Mouse (Mus musculus) heart, embryonic 14.5 days (tissue): ENCODE results near the gene Rangap1. TPM values are rescaled to one million over a fixed set of nuclear protein-coding genes. Genes with fewer than 3 reads are reported as not detected.

Source experiments
- ATAC-seq: fragments of 200-750 bp; cut with Nextera tagmentation; 2 replicates; pipeline ENCODE4 v1.8.0; 2017; ENCODE audit warnings: low read depth, moderate TSS enrichment; ENCODE audit not compliant: insufficient number of reproducible peaks, insufficient read depth, low FRiP score
- H3K27ac ChIP-seq, 2 experiments: fragments of 200-500 bp in 1 of 2; fragments of 300-500 bp in 1 of 2; sonication (generic) in 1 of 2; replicated peaks in 1 of 2; 2 replicates each; pipeline ENCODE4 v1.5.1; 2012 to 2014; ENCODE audit warnings: low read depth in 2 of 2, low read length in 2 of 2, control low read depth in 1 of 2, mild to moderate bottlenecking in 1 of 2, mixed read lengths in 1 of 2; ENCODE audit not compliant: control insufficient read depth in 1 of 2, insufficient read depth in 1 of 2
- H3K27me3 ChIP-seq: fragments of 300-500 bp; sonication (generic); 2 replicates; pipeline ENCODE4 v1.6.1; 2014; ENCODE audit warnings: mild to moderate bottlenecking, low read length, control low read depth; ENCODE audit not compliant: control insufficient read depth, insufficient read depth
- H3K36me3 ChIP-seq: fragments of 300-500 bp; sonication (generic); 2 replicates; pipeline ENCODE4 v1.6.1; 2014; ENCODE audit warnings: mild to moderate bottlenecking, control low read depth, low read length, mixed read lengths; ENCODE audit not compliant: control insufficient read depth, insufficient read depth
- H3K4me1 ChIP-seq, 2 experiments: fragments of 200-500 bp in 1 of 2; fragments of 300-500 bp in 1 of 2; sonication (generic) in 1 of 2; 2 replicates each; pipeline ENCODE4 v1.6.1; 2012 to 2014; ENCODE audit warnings: low read length in 2 of 2, control low read depth in 1 of 2, mixed read lengths in 1 of 2; ENCODE audit not compliant: control insufficient read depth in 2 of 2, insufficient read depth in 2 of 2
- H3K4me2 ChIP-seq: fragments of 300-500 bp; sonication (generic); 2 replicates; pipeline ENCODE4 v1.6.1; 2014; ENCODE audit warnings: mild to moderate bottlenecking, low read length
- H3K4me3 ChIP-seq, 2 experiments: fragments of 200-500 bp in 1 of 2; fragments of 300-500 bp in 1 of 2; sonication (generic) in 1 of 2; 2 replicates each; pipeline ENCODE4 v1.5.1; 2012 to 2014; ENCODE audit warnings: low read length in 2 of 2, mild to moderate bottlenecking in 2 of 2, control low read depth in 1 of 2, low read depth in 1 of 2, moderate library complexity in 1 of 2; ENCODE audit not compliant: control insufficient read depth in 1 of 2, insufficient read depth in 1 of 2
- H3K9ac ChIP-seq: fragments of 300-500 bp; sonication (generic); 2 replicates; pipeline ENCODE4 v1.6.1; 2014; ENCODE audit warnings: mild to moderate bottlenecking, low read length
- H3K9me3 ChIP-seq: fragments of 300-500 bp; sonication (generic); 2 replicates; pipeline ENCODE4 v1.6.1; 2016; ENCODE audit warnings: low read length, control low read depth; ENCODE audit not compliant: control insufficient read depth
- WGBS: fragments of 180-500 bp; shearing (Covaris S2); extraction: QIAGEN DNeasy Blood & Tissue Kit; methylation state at CpG from one replicate; pipeline ENCODE4 v1.1.7; 2014; 5-methylcytosine and 5-hydroxymethylcytosine counted together
- polyA plus RNA-seq: library from polyadenylated mRNA; unstranded; fragments of >200 nt; fragmentation: Nextera tagmentation; extraction: Ambion mirVana; gene quantifications from 2 replicates; pipeline ENCODE4 v1.2.1, GENCODE M21; 2014

The Rangap1 gene
- polyA plus RNA-seq, 1 experiment from 2014 or later: 75.3 TPM

DNA sequence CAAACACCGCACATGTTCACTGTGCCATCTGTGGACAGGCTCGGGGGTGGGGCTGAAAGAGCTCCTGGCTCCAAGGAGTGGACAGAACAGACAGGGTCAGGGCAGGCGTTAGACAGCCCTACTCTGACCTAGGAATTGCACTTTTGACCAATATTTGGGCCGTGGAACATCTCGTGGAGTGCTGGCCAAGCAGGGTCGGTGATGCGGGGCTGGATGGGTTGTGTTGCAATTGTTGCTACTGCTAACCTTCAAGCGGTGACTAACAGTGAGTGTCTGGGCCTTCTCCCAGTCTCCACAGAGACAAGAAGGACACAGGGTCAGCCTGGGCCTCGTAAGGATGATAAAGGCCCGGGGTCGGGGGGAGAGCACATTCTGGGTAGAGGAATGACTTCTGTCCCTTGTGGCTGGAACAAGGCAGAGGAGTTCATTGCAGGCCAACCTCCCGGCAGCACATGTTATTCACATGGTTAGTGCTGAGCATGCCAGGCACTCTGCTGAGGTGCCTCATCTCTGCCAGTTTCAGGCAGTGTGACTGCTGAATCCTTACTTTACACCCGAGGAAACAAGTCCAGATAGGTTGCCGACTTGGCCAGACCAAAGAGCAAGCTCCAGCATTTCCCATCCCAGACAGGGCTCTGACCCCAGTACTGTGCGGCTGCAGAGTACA lies 29.3 kb upstream of the Rangap1 start:
- Histone ChIP-seq H3K4me2 (no peak overlapping the region), H3K27ac (no peak overlapping the region), H3K4me3 (no peak overlapping the region), H3K9ac (no peak overlapping the region), H3K4me1 (no peaks in the 10 kb centered on the region), H3K36me3 (peaks cover 100% of the 10 kb centered on the region), H3K27me3 (no peaks in the 10 kb centered on the region), H3K9me3 (no peaks in the 10 kb centered on the region)
- whole genome bisulfite sequencing: 70% methylated on average over 15 of the region's 15 CpGs
- no peak for ATAC-seq

DNA sequence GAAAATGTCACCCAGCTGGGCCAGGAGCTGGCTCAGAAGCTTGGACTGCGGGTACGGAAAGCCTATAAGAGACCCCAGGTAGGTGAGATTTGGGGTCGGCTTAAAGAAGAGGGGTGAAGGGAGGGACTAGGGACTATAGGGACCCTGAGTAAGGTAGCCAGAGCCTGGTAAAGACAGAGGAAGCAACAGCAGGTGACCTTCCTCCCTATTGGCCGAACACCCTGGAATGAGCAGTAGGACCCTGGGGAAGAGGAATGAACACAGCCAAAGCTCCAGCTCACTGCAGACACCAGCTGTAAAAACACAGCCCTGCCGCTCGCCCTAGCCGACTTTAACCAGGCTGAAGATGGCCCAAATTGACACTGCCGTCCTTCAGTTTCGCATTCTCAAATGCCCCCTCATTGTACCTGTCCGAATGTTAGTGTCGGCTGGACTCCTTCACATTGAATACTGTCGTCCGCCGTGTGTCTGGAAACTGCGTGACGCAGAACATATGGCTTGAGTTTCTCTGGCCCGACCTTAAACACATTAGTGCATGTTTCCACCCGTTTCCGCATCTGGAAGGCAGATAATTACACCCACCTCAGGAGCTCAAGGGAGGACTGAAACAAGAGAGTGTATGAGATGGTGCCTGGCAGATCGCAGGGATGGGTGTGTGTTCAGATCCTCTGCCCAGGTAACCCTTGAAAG lies 27.2 kb upstream of the Rangap1 start:
- peaks cover 97% of the 10 kb centered on the region for H3K36me3 ChIP-seq
- no peak for ATAC-seq
- H3K27ac ChIP-seq: no peak overlapping the region
- no peak overlapping the region for H3K9ac ChIP-seq
- no peak overlapping the region for H3K4me3 ChIP-seq
- no peaks in the 10 kb centered on the region for H3K27me3 ChIP-seq
- no peaks in the 10 kb centered on the region for H3K9me3 ChIP-seq
- H3K4me2 ChIP-seq: no peak overlapping the region
- 77% methylated on average over 20 of the region's 20 CpGs for WGBS
- no peaks in the 10 kb centered on the region for H3K4me1 ChIP-seq

DNA sequence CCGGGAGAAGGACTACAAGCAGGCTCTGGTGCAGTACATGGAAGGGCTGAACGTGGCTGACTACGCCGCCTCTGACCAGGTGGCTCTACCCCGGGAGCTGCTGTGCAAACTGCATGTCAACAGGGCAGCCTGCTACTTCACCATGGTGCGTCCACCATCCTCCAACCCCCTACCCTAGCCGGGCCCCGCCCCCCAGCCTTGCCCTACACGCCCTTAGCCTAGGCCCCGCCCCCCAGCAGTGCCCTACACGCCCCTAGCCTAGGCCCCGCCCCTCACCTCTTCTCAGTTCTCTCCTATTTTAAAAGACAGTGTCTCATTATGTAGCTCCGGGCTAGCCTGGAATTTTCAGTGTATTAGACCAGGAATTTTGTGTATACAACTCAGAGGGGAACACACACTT lies 23.7 kb upstream of the Rangap1 start:
- Histone ChIP-seq H3K27ac (no peak overlapping the region), H3K9me3 (no peaks in the 10 kb centered on the region), H3K27me3 (no peaks in the 10 kb centered on the region), H3K4me1 (no peaks in the 10 kb centered on the region; a peak in 1 of 4 replicates), H3K9ac (no peak overlapping the region), H3K4me3 (no peak overlapping the region), H3K4me2 (no peak overlapping the region), H3K36me3 (peaks cover 62% of the 10 kb centered on the region)
- no peak for ATAC-seq
- 61% methylated on average over 12 of the region's 13 CpGs for WGBS

DNA sequence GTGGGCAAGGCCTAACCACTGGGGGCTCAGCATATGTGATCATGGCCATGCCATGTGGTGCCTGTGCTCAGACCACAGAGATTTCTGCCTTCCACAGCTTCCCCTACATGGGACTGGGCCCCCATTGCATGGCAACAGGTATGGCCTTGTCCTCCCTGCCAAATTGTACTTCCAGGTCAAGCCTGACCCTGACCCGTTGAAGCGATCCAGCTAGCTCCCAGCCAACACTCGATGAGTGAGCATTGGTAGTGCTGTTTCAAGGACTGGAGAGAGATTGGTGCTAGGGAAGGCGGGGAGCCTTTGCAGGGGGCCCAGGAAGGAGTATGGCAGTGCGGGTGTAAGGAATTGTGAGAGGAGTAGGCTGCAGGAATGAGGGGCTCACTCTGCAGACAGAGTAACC lies 21.1 kb upstream of the Rangap1 start:
- Histone ChIP-seq H3K27me3 (no peaks in the 10 kb centered on the region), H3K4me3 (no peak overlapping the region), H3K9ac (no peak overlapping the region), H3K27ac (no peak overlapping the region), H3K4me1 (no peaks in the 10 kb centered on the region; a peak in 1 of 4 replicates), H3K4me2 (no peak overlapping the region), H3K9me3 (no peaks in the 10 kb centered on the region), H3K36me3 (peaks cover 43% of the 10 kb centered on the region)
- WGBS: 87% methylated on average over 5 of the region's 5 CpGs
- ATAC-seq: no peak

DNA sequence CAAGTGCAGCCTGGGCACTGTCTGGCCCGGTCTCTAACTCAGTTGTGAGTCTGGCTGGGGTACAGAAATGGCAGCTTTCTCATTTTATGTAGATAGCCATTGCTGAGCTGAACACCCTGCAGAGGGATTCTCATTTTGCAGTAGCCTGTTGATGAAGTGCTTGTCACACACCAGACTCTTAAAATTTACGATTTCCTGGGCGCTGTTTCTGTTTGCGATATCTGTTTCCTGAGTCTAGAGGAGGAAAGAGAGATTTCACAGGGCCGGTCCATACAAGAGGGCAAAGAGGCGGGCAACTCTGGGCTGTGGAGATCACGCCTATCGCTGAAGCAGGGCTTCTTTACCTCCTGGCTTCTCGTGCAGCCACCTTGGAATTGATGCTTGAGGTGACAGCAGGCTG lies 20.3 kb upstream of the Rangap1 start:
- no peak overlapping the region for H3K4me3 ChIP-seq
- H3K9me3 ChIP-seq: no peaks in the 10 kb centered on the region
- H3K27ac ChIP-seq: no peak overlapping the region
- H3K36me3 ChIP-seq: peaks cover 35% of the 10 kb centered on the region
- no peak overlapping the region for H3K4me2 ChIP-seq
- no peak overlapping the region for H3K9ac ChIP-seq
- no peaks in the 10 kb centered on the region for H3K27me3 ChIP-seq
- WGBS: 82% methylated on average over 9 of the region's 9 CpGs
- ATAC-seq: no peak
- H3K4me1 ChIP-seq: peaks cover 0 to under 1% of the 10 kb centered on the region in 2 experiments; a peak in 1 of 4 replicates

DNA sequence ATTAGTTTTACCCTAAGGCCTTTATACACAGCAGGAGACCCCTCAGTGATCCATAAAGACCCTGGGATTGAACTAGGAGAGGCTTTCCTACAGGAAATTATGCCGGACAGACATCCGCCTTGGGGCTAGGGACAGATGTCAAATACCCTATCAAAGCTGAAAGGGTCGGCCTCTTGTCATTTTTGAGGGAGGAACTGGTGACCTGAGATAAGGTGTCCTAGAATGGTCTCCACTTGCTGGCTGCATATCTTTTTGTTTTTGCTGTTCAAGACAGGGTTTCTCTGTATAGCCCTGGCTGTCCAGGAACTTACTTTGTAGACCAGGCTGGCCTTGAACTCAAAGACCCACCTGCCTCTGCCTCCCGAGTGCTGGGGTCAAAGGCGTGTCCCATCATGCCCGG lies 19.2 kb upstream of the Rangap1 start:
- WGBS: 82% methylated on average over 6 of the region's 6 CpGs
- Histone ChIP-seq H3K9me3 (no peaks in the 10 kb centered on the region), H3K27me3 (no peaks in the 10 kb centered on the region), H3K9ac (no peak overlapping the region), H3K36me3 (peaks cover 24% of the 10 kb centered on the region), H3K4me1 (peaks cover 0 to 11% of the 10 kb centered on the region in 2 experiments; a peak in 3 of 4 replicates), H3K4me2 (no peak overlapping the region), H3K27ac (no peak overlapping the region), H3K4me3 (no peak overlapping the region)
- ATAC-seq: no peak

DNA sequence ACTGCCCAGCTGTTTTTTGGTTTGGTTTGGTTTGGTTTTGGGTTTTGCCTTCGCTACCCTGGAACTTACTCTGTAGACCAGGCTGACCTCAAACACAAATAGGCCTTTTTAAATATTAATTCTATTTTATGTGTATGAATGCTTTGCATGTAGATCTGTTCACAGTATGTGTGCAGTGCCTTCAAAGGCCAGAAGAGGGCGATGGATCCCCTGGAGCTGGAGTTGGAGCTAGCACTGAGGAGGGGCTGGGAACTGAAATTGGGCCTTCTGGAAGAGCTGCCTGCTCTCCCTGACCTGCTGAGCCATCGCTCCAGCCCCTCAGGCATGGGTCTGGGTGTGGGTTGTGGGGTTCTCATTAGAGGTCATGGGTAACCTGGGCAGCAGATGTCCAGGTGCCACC lies 16.6 kb upstream of the Rangap1 start:
- no peak overlapping the region for H3K4me2 ChIP-seq
- H3K9ac ChIP-seq: no peak overlapping the region
- H3K27ac ChIP-seq: no peak overlapping the region
- H3K4me1 ChIP-seq: peaks cover 0 to 11% of the 10 kb centered on the region in 2 experiments; a peak in 3 of 4 replicates
- ATAC-seq: no peak
- no peaks in the 10 kb centered on the region for H3K27me3 ChIP-seq
- H3K36me3 ChIP-seq: 0 out of 2 replicates have a peak, but pooled peaks cover 6% of the 10 kb centered on the region
- H3K4me3 ChIP-seq: no peak overlapping the region
- 81% methylated on average over 3 of the region's 3 CpGs for WGBS
- no peaks in the 10 kb centered on the region for H3K9me3 ChIP-seq
